Mouse (Mus musculus) G1E-ER4 (cell line): ENCODE data around the gene Srl. TPM values are rescaled to one million over a fixed set of nuclear protein-coding genes. Genes with fewer than 3 reads are reported as not detected.

ENCODE experiments used
- GATA1 ChIP-seq: IDR thresholded peaks from one replicate; pipeline ENCODE4 v1.8.0; 2012; ENCODE audit warnings: low read length, inconsistent platforms
- polyA plus RNA-seq: library from polyadenylated mRNA; stranded (reverse); fragments of >175 nt; gene quantifications from 2 replicates; pipeline ENCODE4 v1.2.3, GENCODE M21; 2012

Gene Srl
- polyA plus RNA-seq, 1 experiment: 2.1 TPM

DNA sequence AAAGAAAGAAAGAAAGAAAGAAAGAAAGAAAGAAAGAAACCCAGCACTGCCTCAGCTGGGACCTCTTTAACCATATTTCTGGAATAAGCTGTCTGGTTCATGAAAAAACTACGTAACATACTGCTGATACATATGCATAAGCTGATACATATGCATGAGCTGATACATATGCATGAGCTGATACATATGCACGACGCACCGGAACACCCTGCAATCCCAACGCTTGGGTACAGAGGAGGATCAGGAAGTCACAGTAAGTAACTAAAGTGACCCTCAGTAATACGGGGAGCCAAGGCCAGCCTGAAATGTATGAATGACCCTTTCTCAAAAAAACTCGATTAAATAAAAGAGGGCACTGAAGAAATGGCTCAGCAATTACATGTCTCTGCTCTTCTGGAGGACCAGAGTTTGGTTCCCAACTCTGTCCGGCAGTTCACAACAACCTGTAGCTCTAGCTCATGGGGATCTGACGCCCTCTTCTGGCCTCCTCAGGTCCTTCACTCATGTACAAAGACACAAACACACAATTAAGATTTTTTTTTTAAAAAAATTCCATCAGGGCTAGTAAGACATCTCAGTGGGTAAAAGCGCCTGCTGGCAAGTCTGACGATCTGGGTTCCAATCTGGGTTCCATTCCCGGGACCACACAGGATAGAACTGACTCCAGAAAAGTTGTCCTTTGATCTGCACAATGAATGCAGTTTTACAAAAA lies 1.4 kb downstream of the Srl start:
- no peak for TF ChIP-seq GATA1

DNA sequence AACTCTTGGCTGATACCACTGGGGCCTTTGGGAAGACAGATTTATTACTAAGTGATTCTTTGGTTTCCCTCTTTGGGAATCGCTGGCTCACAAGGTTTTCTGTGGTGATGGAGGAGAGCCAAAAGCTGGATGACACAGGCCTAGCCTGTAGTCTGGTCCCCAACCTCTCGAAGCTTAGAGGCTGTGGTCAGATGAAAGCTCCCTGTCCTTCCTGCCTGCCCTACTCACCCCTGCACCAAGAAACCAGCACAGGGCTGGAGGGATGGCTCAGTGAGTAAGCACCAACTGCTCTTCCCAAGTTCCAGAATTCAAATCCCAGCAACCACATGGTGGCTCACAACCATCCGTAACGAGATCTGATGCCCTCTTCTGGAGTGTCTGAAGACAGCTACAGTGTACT lies 2.1 kb downstream of the Srl start:
- TF ChIP-seq GATA1: no peak

DNA sequence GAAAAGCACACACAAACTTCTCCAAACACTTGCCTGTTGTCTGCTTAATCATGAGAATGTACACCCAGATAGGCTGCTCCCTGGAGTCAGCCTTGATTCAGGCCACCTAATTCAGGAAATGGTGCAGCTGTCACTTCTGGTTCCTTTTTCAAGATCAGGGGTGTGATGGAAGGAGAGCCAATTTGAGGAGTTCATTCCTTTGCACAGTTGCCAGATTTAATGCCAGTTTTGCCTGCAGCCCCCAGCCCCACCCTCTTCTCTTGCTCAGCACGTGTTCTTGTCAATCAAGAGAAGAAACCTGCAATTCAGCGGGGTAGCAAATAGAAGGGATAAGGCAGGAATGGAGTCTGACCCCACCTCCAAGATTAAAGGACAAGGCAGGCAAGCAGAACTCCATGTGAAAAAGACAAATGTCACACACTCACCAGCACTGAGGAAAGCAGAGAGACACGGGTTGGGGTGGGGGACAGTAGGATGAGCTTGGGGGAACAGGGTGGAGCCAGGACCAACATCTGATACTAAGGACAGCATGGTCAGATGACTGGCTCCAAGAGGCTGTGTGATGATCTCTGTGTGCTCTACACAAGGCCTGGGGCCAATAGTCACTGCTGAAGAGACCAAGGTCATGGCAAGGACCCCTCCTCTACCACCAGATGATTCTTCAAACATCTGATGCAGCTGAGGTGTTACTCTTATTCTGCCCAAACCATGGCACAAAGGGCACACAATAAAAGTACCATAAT lies 3.8 kb downstream of the Srl start:
- no peak for TF ChIP-seq GATA1

DNA sequence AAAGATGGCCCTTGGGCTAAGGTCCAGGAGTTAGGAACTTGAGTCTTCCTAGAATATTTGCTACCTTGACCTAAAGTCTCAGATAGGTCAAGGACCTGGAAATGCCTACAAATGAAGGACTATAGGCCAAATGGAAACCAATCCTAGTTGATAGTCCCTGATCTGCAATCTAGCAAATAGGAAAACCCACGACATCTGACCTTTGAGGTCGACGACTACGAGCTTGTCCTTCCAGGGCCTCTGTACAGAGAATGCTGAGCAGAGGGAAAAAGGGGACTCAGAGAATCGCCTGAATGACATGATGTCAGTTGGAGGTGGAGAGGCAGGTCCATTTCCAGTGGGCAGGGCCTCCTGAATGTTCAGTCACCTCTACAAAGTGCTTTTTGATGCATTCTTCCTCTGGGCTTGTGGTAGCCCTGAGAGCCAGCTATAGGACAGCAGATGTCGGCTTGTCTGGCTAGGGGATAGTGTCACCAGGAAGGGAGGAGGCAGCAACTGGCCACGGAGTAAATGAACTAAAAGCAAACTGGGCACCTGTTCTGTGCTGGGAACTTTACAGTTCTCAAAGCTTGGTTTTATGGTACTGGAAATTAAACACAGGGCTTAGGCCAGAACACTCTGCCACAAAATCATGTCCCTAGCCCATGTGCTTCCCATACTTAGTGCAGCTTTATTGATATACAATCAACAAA lies 18.2 kb downstream of the Srl start:
- TF ChIP-seq GATA1: no peak

DNA sequence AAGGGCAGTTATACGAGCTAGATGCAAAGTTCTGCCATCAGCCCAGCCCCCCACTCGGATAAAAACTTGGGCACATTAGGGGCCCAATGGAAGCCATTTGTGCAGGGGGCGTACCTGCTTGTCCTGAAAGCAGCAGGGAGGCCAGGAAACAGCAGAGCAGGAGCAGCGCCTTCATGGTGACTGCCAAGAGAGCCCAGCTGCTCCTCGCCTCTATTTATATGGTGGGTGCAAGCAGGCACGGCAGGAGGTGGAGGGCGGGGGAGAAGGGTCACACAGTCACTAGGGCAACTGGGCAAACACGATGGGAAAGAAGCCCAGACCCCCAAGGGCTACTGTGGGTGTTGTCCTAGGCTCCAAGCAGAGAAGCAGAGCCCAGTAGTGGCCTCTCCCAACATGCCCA lies 18.7 kb downstream of the Srl start:
- TF ChIP-seq GATA1: no peak

DNA sequence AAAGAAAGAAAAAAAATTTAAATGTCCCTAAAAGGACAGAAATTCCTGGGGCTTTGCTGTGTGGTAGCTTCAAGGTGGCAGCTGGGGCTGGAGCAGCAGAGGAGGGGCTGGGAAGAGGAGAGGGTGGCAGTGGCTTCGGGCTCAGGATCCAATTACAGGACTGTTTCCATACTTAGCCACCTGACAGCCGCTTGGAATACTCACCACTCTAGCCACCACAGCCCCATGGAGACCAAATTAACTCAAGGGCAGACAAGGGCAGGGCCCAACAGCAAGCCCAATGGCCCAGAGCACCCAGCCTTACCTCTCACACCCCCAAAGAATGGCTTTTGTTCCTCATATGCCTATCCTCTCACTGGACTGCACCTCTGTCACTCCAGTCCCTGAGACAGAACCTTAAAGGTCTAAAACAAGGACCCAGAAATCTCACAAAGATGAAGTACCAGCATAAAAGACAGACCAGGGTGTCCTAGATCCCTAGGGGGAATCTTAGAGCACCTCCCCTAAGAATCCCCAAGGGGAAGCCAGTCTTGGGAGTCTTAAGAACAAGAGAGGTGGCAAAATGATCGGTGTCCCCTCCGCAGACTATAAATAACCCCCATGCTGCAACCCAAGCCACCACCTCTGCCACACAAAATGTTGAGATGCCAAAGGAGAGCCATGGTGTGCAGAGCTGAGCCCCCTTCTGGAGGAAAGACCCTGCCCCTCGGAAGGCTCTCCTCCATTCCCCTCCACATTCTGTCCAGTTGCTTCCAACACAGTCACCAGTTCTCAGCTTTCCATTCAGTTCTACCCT lies 19.7 kb downstream of the Srl start:
- TF ChIP-seq GATA1: no peak

DNA sequence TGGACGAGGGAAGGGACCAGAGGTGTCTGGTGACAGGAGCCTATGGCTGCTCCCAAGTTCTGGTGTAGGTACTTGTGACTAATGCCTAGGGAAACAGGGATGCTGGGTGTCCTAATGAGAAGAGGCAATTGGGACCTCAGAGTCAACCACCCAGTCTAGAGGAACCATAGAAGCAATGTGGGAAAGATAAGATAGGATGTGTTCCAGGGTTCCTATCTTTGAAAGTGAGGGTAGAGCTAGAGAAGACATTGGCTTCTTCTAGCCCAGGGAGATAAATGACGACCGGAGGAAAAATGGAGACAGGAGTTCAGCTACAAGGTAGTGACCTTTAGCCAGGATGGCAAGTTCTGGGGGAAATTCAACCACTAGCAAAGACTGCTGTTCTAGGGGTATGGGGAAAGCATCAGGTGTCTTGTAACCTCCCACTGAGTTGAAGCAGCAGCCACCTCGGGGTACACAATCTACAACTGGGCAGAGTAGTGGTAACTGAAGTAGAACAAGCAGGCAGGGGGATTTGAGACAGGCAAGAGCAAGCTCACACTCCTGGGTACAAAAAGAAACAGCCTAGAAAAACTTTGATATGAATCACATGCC lies 20.4 kb downstream of the Srl start:
- no peak for TF ChIP-seq GATA1

- TF ChIP-seq GATA1: no peak
These were observed 20.9 kb downstream of the Srl start for GRCm38 (mm10) chr16:4520673-4521072.

- no peak for TF ChIP-seq GATA1
These were observed 21.8 kb downstream of the Srl start for GRCm38 (mm10) chr16:4519825-4520224.

DNA sequence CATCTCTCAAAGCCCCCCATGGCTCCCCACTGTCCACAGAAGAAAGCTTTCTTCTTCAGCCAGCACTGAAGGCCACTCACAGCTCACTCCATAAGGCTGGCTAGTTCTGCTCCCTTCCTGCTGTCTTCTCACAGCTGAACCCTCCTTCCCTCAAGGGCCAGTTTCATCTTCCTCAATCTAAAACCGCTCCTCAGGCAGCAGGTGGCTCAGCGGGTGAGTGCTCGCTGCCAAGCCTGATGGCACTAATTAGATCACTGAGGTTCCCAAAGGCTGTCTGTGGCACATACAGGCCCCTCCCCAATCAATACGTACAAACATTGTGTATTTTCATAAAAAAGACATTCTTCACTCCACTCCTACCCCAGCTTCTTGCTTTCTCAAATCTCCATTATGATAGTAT lies 22.5 kb downstream of the Srl start:
- TF ChIP-seq GATA1: no peak

DNA sequence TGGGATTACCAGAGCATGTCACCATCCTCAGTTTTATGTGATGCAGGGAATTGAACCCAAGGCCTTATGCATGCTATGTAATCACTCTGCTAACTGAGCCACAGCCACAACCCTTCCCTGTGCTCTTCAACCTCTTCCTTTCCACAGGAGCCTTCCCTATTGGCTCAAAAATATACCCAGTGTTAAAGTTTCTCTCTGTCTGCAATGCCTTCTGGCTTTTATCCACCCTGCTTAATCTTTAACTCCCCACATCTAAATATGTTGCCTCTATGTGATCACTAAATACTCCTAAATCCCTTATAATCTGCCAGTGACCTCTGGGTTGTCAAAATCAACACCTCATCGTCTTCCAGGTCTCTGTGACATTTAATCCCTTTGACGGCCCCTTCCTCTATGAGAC lies 23.7 kb downstream of the Srl start:
- no peak for TF ChIP-seq GATA1

GRCm38 (mm10) chr16:4514383-4514782 lies 27.2 kb downstream of the Srl start:
- TF ChIP-seq GATA1: no peak

DNA sequence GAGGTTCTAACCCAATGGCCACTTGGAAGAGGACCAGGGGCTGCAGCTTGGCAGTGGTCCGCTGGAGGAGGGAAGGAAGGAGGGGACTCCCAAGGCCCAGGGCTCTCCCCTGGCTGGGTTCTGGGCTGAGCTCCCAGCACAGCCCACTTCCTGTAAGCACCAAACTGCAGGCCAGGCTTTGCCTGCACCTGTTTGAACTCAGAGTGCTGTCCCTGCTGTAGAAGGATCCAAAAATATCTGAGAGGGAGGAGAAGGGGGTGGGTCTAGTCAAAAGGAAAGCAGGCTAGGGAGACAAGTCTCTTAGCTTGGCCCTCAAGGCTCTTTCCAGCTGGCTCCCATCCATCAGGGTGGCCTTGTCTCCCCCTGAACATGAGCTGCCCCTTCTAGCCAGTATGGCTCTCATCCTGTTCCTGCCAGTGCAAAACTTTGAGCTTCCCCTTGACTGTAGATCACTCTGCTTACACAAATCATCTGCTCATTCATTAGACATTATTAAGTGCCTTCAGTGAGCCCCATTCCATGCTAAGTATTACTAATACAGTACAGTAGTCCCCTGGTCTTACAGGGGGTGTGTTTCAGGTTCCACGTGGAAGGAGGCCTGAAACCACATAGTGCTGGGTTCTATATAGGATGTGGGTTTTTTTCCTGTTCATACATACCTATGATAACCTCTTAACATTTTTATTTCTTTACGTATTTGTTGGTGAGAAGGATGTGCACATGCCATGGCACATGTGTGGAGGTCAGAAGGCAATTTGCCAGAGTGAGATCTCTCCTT lies 28.8 kb downstream of the Srl start:
- no peak for TF ChIP-seq GATA1

DNA sequence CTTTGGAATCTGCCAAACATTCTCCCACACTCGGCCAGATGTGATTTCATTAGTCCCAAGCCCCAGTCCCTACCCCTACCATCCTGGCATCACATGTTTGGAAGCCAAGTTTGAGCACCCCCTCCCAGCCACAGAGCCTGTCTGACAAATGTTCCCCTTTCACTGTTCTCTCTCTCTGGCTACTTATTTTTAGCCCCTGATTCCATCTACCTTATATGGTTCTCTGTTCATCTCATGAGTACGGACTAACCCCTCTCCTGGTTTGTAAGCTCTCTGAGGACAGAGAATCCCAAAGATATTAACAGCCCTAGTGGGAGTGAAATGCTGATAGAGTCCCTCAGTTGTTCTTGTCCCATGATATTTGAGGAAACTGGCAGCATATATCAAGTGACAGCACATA lies 30.2 kb downstream of the Srl start:
- TF ChIP-seq GATA1: no peak

GRCm38 (mm10) chr16:4506181-4506580 lies 35.4 kb downstream of the Srl start:
- TF ChIP-seq GATA1: no peak

GRCm38 (mm10) chr16:4503495-4503894 lies 38.1 kb downstream of the Srl start:
- TF ChIP-seq GATA1: no peak
